Mouse (Mus musculus) stomach, postnatal 0 days (tissue): Measurements from ENCODE around the gene Iqcn.

Experiments
- CTCF ChIP-seq: IDR thresholded peaks from 2 replicates; pipeline ENCODE4 v1.5.1; 2016; ENCODE audit warnings: antibody characterized with exemption, low read depth, mild to moderate bottlenecking, moderate library complexity
- EP300 ChIP-seq: optimal IDR thresholded peaks from 2 replicates; pipeline ENCODE3; 2016; ENCODE audit warnings: antibody characterized with exemption

- TF ChIP-seq CTCF, result no peak
- TF ChIP-seq EP300, result no peak
Measured at GRCm38 (mm10) chr8:70760775-70761406, 57.6 kb downstream of the Iqcn start, which contains the start of gene Mpv17l2.
